Mouse (Mus musculus): ENCODE data around the gene Lhx9. TPM values are rescaled to one million over a fixed set of nuclear protein-coding genes. Genes with fewer than 3 reads are reported as not detected.

The Lhx9 gene
- polyA plus RNA-seq, 1 experiment from 2014 or later, result 5.2 TPM

DNA sequence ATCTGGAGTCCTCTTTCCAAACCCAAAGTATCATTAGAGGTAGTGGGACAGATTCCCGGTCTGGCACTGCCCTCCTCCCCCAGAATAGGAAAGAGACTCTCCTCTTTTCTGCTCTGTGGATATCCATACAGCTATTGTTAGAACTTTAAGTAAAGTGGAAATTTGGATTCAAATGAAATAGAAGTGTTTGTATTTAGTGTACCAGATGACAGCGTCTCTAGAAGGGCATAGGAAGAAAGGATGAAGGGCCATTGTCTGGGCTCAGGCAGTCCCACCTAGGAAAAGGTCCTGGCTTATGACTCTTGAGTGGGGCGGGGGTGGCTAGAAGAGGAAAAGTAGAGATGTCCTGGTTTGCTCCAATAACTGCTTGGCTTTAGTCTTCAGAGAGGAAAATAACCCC, 2.9 kb downstream of the Lhx9 start:
- WGBS, result 16% methylated on average over 3 of the region's 3 CpGs
- DNase-seq (ENCODE audit: low spot score), result no peak
- no peak overlapping the region for H3K27ac ChIP-seq
- H3K4me3 ChIP-seq, result no peak overlapping the region
- H3K27me3 ChIP-seq (ENCODE audit: insufficient read depth, poor library complexity, severe bottlenecking), result peaks cover 84% of the 10 kb centered on the region
- H3K36me3 ChIP-seq, result no peaks in the 10 kb centered on the region
- H3K4me1 ChIP-seq, result peaks cover 43% of the 10 kb centered on the region
- no peaks in the 10 kb centered on the region for H3K9me3 ChIP-seq

DNA sequence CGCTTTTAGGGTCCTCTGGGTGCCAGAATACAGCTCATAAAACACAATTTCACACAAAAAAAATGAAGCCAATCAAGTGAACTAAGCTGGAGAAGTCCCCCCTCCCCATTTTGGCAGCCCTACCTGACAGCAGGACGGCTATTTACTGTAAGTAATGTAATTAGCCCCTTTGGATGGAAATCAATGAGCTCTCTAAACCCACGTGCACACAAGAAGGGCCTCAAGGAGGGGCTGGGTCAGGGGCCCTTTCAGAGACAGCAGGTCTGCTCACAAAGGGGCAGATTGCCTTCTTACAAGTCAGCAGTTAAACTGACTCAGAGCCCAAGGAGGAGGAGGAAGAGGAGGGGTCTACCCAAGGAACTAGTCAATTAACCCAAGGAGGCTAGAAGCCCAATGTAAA, 4.2 kb downstream of the Lhx9 start:
- H3K27ac ChIP-seq, result no peak overlapping the region
- no peaks in the 10 kb centered on the region for H3K9me3 ChIP-seq
- H3K4me1 ChIP-seq, result peaks cover 43% of the 10 kb centered on the region
- peaks cover 87% of the 10 kb centered on the region for H3K27me3 ChIP-seq (ENCODE audit: insufficient read depth, poor library complexity, severe bottlenecking)
- no peak for DNase-seq (ENCODE audit: low spot score)
- WGBS, result 6% methylated on average over 3 of the region's 3 CpGs
- no peaks in the 10 kb centered on the region for H3K36me3 ChIP-seq
- 0 out of 2 replicates have a peak overlapping the region, but pooled peaks have one; percentile 60 for H3K4me3 ChIP-seq

DNA sequence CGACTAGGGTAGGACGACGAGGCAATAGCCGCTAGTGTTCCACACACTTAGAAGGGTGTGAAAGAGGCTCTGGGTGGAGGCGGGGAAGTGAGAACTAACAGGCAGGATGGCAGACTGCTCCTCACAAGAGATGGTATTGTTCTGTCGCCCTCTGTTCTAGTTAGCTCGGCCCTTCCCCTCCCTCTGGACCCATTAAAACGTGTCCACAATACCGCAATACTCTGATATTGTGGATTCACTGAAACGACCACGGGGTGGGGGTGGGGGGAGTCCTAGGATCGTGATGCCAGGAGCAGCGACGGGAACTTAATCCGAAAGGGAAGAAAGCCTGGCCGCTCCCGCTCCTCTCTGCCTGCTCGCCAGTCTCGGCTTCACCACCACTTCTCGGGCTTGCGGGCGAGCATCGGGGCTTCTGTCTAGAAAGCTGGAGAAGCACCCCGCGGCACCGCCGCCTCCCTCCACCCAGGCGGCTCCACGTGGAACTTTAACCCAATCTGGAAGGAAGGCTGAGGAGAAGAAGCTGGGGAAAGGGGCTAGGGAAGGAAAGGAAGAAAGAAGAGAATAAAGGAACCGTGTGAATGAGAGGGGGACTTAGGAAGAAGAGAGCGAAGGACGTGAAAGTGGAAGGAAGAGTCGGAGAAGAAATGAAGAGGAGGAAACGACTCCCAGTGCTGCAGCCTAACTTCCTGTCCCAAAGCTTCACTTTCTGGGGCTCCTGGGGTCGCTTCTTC, 4.9 kb downstream of the Lhx9 start:
- under 1% methylated on average over 35 of the region's 35 CpGs for WGBS
- peak overlapping the region; percentile 72 for H3K27ac ChIP-seq
- no peak for DNase-seq (ENCODE audit: low spot score)
- H3K4me1 ChIP-seq, result peaks cover 37% of the 10 kb centered on the region
- H3K4me3 ChIP-seq, result peak overlapping the region; percentile 60
- no peaks in the 10 kb centered on the region for H3K9me3 ChIP-seq
- H3K27me3 ChIP-seq (ENCODE audit: insufficient read depth, poor library complexity, severe bottlenecking), result peaks cover 87% of the 10 kb centered on the region
- H3K36me3 ChIP-seq, result no peaks in the 10 kb centered on the region

DNA sequence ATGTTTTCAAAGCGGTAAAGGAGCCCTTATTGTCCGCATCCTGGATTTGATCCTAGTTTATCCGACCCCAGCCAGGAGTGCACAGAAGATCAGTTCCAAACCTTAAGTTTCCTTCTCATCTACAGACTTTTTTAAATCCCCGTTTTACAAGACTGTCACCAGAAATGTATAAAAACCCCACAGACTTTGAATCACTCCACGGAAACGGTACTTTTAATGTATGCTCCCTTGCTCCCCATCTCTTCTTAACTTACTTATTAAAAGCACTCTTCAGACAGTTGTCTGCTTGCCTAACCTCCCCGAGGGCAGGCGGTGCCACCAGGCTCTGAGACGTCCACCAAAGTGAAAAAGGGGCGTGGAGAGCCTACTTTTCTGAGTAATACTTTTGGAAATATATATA, 5.6 kb downstream of the Lhx9 start:
- Histone ChIP-seq H3K9me3 (no peaks in the 10 kb centered on the region), H3K27me3 (ENCODE audit: insufficient read depth, poor library complexity, severe bottlenecking) (peaks cover 87% of the 10 kb centered on the region), H3K4me1 (peaks cover 33% of the 10 kb centered on the region), H3K4me3 (peak overlapping the region; percentile 56), H3K36me3 (no peaks in the 10 kb centered on the region), H3K27ac (no peak overlapping the region)
- WGBS, result 2% methylated on average over 10 of the region's 10 CpGs
- no peak for DNase-seq (ENCODE audit: low spot score)

DNA sequence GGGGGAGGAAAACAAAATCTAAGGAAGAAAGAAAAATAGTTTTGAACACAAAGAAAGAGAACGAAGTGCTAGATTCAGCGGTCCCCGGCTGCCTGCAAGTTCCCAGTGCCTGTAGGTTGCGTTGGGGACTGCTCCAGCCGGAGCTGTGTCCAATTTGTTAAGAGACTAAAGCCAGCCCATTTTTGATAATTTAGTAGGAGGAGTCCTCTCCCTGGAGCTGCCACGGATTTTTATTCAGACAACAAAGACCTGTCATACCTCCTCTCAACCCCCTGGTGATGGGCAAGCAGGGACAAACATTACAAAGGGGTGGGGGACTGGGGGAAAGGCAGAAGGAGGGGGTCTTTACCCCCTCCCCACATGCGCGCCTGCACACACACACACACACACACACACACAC, 6.1 kb downstream of the Lhx9 start:
- peaks cover 30% of the 10 kb centered on the region for H3K4me1 ChIP-seq
- H3K36me3 ChIP-seq, result no peaks in the 10 kb centered on the region
- H3K9me3 ChIP-seq, result no peaks in the 10 kb centered on the region
- H3K4me3 ChIP-seq, result peak overlapping the region; percentile 56
- H3K27me3 ChIP-seq (ENCODE audit: insufficient read depth, poor library complexity, severe bottlenecking), result peaks cover 87% of the 10 kb centered on the region
- under 1% methylated on average over 8 of the region's 8 CpGs for WGBS
- no peak overlapping the region for H3K27ac ChIP-seq
- DNase-seq (ENCODE audit: low spot score), result no peak

DNA sequence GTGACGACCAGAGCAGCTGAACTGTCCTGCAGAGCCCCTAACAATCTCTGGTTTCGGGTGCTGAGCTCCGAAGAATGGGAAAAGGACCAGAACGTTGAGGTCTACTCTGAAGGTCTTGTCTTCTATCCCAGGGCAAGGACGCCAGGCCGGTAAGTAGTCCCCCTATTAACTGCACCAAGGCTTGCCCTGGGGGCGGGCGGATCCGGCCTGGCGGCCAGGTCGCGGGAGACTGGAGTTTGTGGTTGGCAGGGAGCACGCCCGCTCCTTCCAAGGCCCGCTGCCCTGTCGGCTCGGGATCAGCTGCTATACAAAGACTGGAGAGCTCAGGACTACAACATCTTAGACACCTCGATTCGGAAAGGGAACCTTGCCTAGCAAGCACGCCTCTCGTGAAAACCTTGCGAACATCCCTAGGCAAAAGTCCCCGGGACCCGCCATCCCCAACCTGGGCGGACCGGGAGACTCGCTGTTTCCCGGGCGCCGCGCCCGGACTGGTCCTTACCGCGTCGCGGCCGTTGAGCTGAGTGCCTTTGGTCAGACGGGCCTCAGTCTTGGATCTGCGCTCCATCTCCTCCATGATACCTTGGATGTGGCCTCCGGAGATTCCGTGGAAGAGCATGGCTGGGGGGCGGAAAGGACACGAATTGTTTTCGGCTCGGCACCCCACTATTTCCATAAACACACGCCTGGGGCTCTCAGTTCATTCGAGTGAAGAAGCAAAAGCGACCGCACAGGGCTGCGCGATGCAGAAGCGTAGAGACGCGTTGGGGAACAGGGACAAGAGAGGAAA, 6.9 kb downstream of the Lhx9 start:
- Histone ChIP-seq H3K4me1 (peaks cover 27% of the 10 kb centered on the region), H3K4me3 (peak overlapping the region; percentile 56), H3K9me3 (no peaks in the 10 kb centered on the region), H3K36me3 (no peaks in the 10 kb centered on the region), H3K27me3 (ENCODE audit: insufficient read depth, poor library complexity, severe bottlenecking) (peaks cover 87% of the 10 kb centered on the region), H3K27ac (peak overlapping the region; percentile 69; the same call in 1 of the 2 replicates)
- DNase-seq (ENCODE audit: low spot score), result no peak
- 3% methylated on average over 54 of the region's 54 CpGs for WGBS

DNA sequence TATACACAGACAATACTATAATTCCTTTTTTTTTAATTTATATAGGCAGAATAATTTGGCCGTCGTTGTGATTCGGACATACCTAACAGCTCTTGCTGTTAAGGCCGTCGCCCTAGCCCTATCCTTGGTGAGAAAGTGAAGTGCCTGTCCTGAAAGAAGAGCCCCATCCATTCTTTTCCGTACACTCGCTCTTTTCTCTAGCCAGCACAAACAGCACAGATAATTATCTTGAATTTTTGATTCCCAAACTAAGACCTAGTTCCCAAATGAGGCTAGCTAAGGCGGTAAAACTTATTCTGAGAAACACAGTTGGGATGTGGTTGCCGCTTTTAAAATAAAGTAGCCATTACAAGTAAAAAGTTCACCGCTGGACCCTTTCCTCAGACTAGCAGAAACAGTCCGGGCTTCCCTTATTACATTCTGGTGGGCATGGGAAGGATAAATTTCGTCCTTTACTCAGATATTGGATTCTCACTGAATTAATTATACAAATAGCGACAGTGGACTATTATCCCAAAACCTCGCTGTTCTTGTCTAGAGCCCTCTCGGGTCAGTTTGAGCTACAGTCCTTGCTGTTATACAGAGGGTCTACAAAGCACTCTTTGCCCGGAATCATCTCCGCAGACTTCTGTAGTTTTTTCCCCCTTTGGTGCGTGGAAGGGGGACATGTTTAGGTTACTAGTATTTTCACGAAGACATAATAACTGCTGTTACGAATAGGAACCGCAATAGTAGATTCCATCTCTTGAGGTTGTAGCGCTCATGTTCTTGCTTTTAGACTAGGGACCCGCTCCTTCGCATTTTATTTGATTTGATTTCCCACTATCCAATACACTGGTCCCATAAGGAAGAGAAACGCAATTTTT, 7.7 kb downstream of the Lhx9 start:
- peaks cover 27% of the 10 kb centered on the region for H3K4me1 ChIP-seq
- DNase-seq (ENCODE audit: low spot score), result no peak
- 10% methylated on average over 25 of the region's 25 CpGs for WGBS
- H3K36me3 ChIP-seq, result no peaks in the 10 kb centered on the region
- H3K27ac ChIP-seq, result no peak overlapping the region
- H3K27me3 ChIP-seq (ENCODE audit: insufficient read depth, poor library complexity, severe bottlenecking), result peaks cover 87% of the 10 kb centered on the region
- H3K4me3 ChIP-seq, result peak overlapping the region; percentile 56
- H3K9me3 ChIP-seq, result no peaks in the 10 kb centered on the region

DNA sequence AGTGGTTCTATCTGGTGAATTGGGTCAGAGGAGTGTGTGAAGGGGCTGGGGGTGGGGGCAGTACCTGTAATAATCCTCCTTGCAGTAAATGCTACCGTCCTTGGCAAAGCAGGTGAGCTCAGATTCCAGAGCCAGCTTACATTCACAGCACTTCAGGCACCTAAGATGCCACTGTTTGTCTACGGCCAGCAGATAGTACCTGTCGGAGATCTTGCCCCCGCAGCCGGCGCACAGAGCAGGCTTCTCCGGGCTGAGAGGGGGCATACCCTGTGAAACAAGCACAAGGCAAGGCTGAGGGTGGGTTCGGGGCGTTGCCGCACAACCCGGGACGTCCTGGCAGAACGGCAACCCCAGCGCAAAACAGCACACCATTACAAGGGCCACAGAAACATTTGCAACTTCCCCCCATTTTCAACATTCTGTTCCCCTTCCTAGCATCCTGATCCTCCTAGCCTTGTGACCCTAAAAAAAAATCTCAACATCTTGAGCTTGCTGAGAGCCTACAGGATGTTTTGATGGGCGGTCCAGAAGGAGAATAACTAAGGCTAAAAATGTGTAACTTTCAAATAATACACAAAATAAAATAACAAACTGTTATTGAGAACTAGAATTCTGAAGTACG, 8.5 kb downstream of the Lhx9 start:
- Histone ChIP-seq H3K27me3 (ENCODE audit: insufficient read depth, poor library complexity, severe bottlenecking) (peaks cover 87% of the 10 kb centered on the region), H3K36me3 (no peaks in the 10 kb centered on the region), H3K27ac (no peak overlapping the region), H3K4me1 (peaks cover 27% of the 10 kb centered on the region), H3K9me3 (no peaks in the 10 kb centered on the region), H3K4me3 (peak overlapping the region; percentile 36)
- 4% methylated on average over 16 of the region's 16 CpGs for WGBS
- DNase-seq (ENCODE audit: low spot score), result no peak

DNA sequence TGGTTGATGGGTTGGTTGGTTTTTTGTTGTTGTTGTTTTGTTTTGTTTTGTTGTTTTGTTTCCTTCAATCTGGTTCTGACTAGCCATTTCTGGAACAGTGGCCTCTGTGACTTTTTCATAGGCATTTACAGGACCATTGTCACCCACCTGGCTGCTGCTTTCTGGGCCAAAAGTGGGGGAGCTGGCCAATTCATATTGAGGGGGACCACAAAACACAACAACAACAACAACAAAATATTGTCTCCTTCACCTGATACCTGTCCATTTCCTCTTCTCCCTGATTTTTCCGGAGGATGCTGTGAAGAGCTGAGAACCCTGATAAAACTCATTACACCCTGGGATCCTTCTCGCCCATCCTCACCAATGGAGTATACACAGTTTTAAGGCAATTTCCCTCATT, 9.1 kb downstream of the Lhx9 start:
- DNase-seq (ENCODE audit: low spot score), result no peak
- Histone ChIP-seq H3K4me1 (peaks cover 27% of the 10 kb centered on the region), H3K27me3 (ENCODE audit: insufficient read depth, poor library complexity, severe bottlenecking) (peaks cover 87% of the 10 kb centered on the region), H3K27ac (no peak overlapping the region), H3K4me3 (no peak overlapping the region), H3K36me3 (no peaks in the 10 kb centered on the region), H3K9me3 (no peaks in the 10 kb centered on the region)
- 9% methylated on average over 2 of the region's 2 CpGs for WGBS

DNA sequence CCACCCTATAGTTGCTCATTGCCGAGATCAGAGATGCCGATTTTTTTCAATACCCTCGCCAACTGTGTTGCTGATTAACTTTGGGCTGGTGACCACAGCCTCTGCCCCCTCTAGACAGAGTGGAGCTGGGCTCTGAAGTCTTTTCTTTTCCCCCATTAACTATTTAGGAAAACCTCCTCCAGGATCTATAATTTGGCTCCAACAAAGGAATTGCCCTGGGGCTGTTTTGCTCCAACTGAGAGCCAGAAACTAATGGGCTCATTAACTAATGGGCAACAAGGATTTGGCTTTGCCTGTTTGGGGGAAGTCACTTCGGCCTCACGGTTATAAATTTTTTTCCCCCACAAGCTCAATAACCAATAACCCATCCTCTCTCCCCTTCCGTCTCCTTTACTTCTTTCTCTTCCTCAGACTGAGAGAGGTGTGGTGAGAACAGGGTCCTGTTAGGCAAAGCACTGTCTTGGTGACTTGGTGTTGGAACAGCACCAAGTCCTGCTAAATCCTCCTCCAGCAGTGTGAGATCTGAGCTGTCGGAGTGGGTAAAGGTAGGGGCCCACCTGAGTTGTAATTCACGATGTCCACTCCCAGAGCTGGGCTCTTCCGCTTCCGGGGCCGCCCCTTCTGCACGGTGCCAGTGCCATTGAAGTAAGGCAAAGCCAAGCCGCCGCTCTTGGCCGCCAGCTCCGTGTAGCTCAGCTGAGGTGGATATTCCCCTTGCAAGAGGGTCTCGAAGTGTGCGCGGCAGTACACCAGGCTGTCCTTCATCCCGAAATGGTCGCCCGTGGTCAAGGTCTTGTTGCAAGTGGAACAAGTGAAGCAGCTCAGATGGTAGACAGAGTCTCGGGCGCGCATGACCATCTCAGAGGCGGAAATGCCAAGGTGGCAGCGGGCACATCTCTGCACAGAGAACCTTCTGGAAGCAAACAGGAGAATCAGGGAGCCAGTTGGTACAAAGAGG, 10.3 kb downstream of the Lhx9 start:
- peaks cover 87% of the 10 kb centered on the region for H3K27me3 ChIP-seq (ENCODE audit: insufficient read depth, poor library complexity, severe bottlenecking)
- WGBS, result 24% methylated on average over 27 of the region's 27 CpGs
- H3K36me3 ChIP-seq, result no peaks in the 10 kb centered on the region
- DNase-seq (ENCODE audit: low spot score), result no peak
- no peak overlapping the region for H3K27ac ChIP-seq
- peaks cover 17% of the 10 kb centered on the region for H3K4me1 ChIP-seq
- peak overlapping the region; percentile 40 for H3K4me3 ChIP-seq
- no peaks in the 10 kb centered on the region for H3K9me3 ChIP-seq

DNA sequence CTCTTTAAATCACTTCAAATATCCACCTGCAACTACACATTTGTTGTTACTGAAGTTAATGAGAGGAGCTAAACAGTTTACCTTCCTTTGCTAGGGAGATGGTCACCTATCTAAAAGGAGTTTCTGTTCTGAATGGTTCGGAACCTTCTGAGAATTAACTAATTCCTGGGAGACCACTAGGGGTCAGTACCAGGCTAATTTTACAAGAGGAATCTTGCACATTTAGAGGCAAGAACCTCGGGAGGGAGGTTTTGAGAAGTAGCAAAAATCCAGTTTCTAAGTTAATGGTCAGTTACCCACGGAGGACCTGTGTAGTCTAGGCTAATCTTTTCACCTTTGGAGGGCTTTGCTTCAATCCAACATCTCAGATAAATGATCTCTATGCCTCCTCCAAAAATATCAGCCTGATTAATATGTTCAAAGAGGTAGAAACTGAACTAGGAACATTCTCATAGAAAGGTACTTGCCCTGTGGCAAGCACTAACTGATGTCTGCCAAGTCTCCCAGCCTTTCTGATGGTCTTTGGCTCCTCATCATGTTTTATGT, 12.9 kb downstream of the Lhx9 start:
- Histone ChIP-seq H3K36me3 (no peaks in the 10 kb centered on the region), H3K27ac (no peak overlapping the region), H3K4me1 (0 out of 2 replicates have a peak, but pooled peaks cover 5% of the 10 kb centered on the region), H3K27me3 (ENCODE audit: insufficient read depth, poor library complexity, severe bottlenecking) (peaks cover 85% of the 10 kb centered on the region), H3K4me3 (no peak overlapping the region), H3K9me3 (no peaks in the 10 kb centered on the region)
- 3% methylated on average over 3 of the region's 3 CpGs for WGBS
- no peak for DNase-seq (ENCODE audit: low spot score)

Measured in heart, embryonic 10.5 days (tissue).